Mouse (Mus musculus) limb, embryonic 11.5 days (tissue): ENCODE data around the gene Tbck. TPM values are rescaled to one million over a fixed set of nuclear protein-coding genes. Genes with fewer than 3 reads are reported as not detected.
A peak's percentile ranks its signal among the peaks of the same experiment; 100 is the strongest.

ENCODE experiments used
- ATAC-seq: fragments of 200-750 bp; cut with Nextera tagmentation; 2 replicates; pipeline ENCODE4 v1.8.0; 2017; ENCODE audit warnings: low read depth; ENCODE audit not compliant: insufficient number of reproducible peaks, low FRiP score, low TSS enrichment
- DNase-seq: peaks from one replicate; pipeline ENCODE4 v3.0.0-alpha.2; 2015; ENCODE audit warnings: low spot score
- H3K27ac ChIP-seq: fragments of 300-500 bp; sonication (generic); replicated peaks from 2 replicates; pipeline ENCODE4 v1.5.1; 2014; ENCODE audit warnings: low read depth, mild to moderate bottlenecking, low read length
- H3K27me3 ChIP-seq: fragments of 300-500 bp; sonication (generic); 2 replicates; pipeline ENCODE4 v1.6.1; 2014; ENCODE audit warnings: mild to moderate bottlenecking, low read length, mixed read lengths; ENCODE audit not compliant: control insufficient read depth, insufficient read depth
- H3K36me3 ChIP-seq: fragments of 300-500 bp; sonication (generic); 2 replicates; pipeline ENCODE4 v1.6.1; 2014; ENCODE audit warnings: mild to moderate bottlenecking, low read length, moderate library complexity, mixed read lengths; ENCODE audit not compliant: control insufficient read depth, insufficient read depth
- H3K4me1 ChIP-seq: fragments of 300-500 bp; sonication (generic); 2 replicates; pipeline ENCODE4 v1.6.1; 2014; ENCODE audit warnings: low read length, mixed read lengths; ENCODE audit not compliant: control insufficient read depth, insufficient read depth
- H3K4me2 ChIP-seq: fragments of 300-500 bp; sonication (generic); 2 replicates; pipeline ENCODE4 v1.6.1; 2014; ENCODE audit warnings: low read depth, mild to moderate bottlenecking, moderate library complexity; ENCODE audit not compliant: severe bottlenecking
- H3K4me3 ChIP-seq: fragments of 300-500 bp; sonication (generic); 2 replicates; pipeline ENCODE4 v1.5.1; 2014; ENCODE audit warnings: low read depth, low read length
- H3K9ac ChIP-seq: fragments of 300-500 bp; sonication (generic); 2 replicates; pipeline ENCODE4 v1.6.1; 2014; ENCODE audit warnings: mild to moderate bottlenecking, low read length
- H3K9me3 ChIP-seq: fragments of 300-500 bp; sonication (generic); 2 replicates; pipeline ENCODE4 v1.6.1; 2016; ENCODE audit warnings: low read length; ENCODE audit not compliant: control insufficient read depth
- WGBS: fragments of 180-500 bp; shearing (Covaris S2); extraction: QIAGEN DNeasy Blood & Tissue Kit; methylation state at CpG from one replicate; pipeline ENCODE4 v1.1.7; 2014; 5-methylcytosine and 5-hydroxymethylcytosine counted together
- polyA plus RNA-seq: library from polyadenylated mRNA; unstranded; fragments of >200 nt; fragmentation: Nextera tagmentation; extraction: Ambion mirVana; gene quantifications from 2 replicates; pipeline ENCODE4 v1.2.1, GENCODE M21; 2014

Tbck gene
- polyA plus RNA-seq = 22.4 and 23.5 TPM in 2 replicates

DNA sequence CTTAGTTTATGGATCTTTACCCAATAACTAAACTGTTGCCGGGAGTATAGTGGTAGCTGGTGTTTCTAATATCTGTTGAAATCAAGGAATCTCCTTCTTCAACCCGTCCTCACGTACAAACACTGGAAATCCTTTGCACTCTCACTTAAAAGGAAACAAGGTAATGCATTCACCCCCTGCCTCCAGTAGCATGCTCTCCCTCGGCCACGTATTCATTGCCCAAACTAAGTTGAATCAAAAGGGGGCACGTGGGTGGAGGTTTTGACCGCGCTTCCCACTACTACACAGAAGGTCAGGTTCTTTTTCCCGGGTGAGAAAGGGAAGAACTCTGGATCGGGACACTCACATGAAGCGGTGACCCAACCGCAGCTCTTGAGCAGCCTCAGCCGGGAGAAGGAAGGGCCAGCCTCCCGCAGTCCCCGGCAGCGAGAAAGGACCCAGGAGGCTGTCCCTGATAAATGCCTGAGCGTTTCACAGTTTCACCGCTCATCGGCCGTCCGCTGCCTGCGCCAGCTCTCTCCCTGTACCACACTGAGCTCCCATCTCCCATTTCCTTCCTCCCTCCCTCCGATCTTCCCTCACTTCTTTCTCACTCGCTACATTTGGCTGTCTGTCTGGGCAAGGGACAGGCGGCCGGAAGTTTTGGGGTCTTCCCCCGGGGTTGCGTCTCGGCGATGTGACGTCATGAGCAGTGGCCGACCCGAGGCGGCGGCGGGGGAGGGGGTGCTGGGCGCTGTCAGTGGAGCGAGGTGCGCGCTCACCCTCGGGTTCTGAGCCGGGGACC, at the start of gene Tbck:
Gene Tbck, plus strand, starts transcription at position 698 of the 784 bp plus-strand sequence.
- H3K4me1 ChIP-seq = peaks cover 3% of the 10 kb centered on the region; the same call in 1 of the 2 replicates
- no peaks in the 10 kb centered on the region for H3K27me3 ChIP-seq
- peak within 1 kb of the TSS; percentile 75 for H3K4me2 ChIP-seq
- ATAC-seq = peak; percentile 97
- peak; percentile 95 for DNase-seq
- peak within 1 kb of the TSS; percentile 75 for H3K4me3 ChIP-seq
- peaks cover 2% of the 10 kb centered on the region; the same call in 1 of the 2 replicates for H3K36me3 ChIP-seq
- under 1% methylated on average over 42 of the region's 42 CpGs for WGBS
- peak within 1 kb of the TSS; percentile 70 for H3K27ac ChIP-seq
- peak within 1 kb of the TSS; percentile 92 for H3K9ac ChIP-seq
- no peaks in the 10 kb centered on the region for H3K9me3 ChIP-seq

- Histone ChIP-seq H3K4me3 (no peak overlapping the region), H3K36me3 (no peaks in the 10 kb centered on the region), H3K27me3 (no peaks in the 10 kb centered on the region), H3K4me1 (no peaks in the 10 kb centered on the region), H3K27ac (no peak overlapping the region), H3K9ac (no peak overlapping the region), H3K9me3 (no peaks in the 10 kb centered on the region), H3K4me2 (no peak overlapping the region)
- DNase-seq (no peak), ATAC-seq (no peak)
- WGBS = 92% methylated on average over 3 of the region's 3 CpGs
These were observed 46.9 kb upstream of the Tbck start for GRCm38 (mm10) chr3:132637080-132637479.

- H3K27me3 ChIP-seq = no peaks in the 10 kb centered on the region
- no peaks in the 10 kb centered on the region for H3K36me3 ChIP-seq
- no peaks in the 10 kb centered on the region for H3K4me1 ChIP-seq
- ATAC-seq (no peak), DNase-seq (no peak)
- H3K27ac ChIP-seq = no peak overlapping the region
- no peaks in the 10 kb centered on the region for H3K9me3 ChIP-seq
- no peak overlapping the region for H3K4me2 ChIP-seq
- no peak overlapping the region for H3K9ac ChIP-seq
- 89% methylated on average over 4 of the region's 4 CpGs for WGBS
- H3K4me3 ChIP-seq = no peak overlapping the region
These were observed 39.9 kb upstream of the Tbck start for GRCm38 (mm10) chr3:132644071-132644470.

GRCm38 (mm10) chr3:132646814-132647213, 37.1 kb upstream of the Tbck start:
- H3K9me3 ChIP-seq = no peaks in the 10 kb centered on the region
- DNase-seq (no peak), ATAC-seq (no peak)
- no peak overlapping the region for H3K9ac ChIP-seq
- 48% methylated on average over 1 of the region's 1 CpGs for WGBS
- H3K4me1 ChIP-seq = no peaks in the 10 kb centered on the region
- H3K27ac ChIP-seq = no peak overlapping the region
- H3K36me3 ChIP-seq = no peaks in the 10 kb centered on the region
- no peak overlapping the region for H3K4me2 ChIP-seq
- H3K27me3 ChIP-seq = no peaks in the 10 kb centered on the region
- H3K4me3 ChIP-seq = no peak overlapping the region

GRCm38 (mm10) chr3:132649368-132649767, 34.6 kb upstream of the Tbck start:
- no peak overlapping the region for H3K4me3 ChIP-seq
- H3K27me3 ChIP-seq = no peaks in the 10 kb centered on the region
- no peaks in the 10 kb centered on the region for H3K4me1 ChIP-seq
- 90% methylated on average over 7 of the region's 7 CpGs for WGBS
- H3K4me2 ChIP-seq = no peak overlapping the region
- no peak overlapping the region for H3K9ac ChIP-seq
- DNase-seq = no peak
- no peak for ATAC-seq
- no peaks in the 10 kb centered on the region for H3K36me3 ChIP-seq
- no peaks in the 10 kb centered on the region for H3K9me3 ChIP-seq
- no peak overlapping the region for H3K27ac ChIP-seq

GRCm38 (mm10) chr3:132650191-132650590, 33.8 kb upstream of the Tbck start:
- Histone ChIP-seq H3K9me3 (no peaks in the 10 kb centered on the region), H3K4me1 (no peaks in the 10 kb centered on the region), H3K36me3 (no peaks in the 10 kb centered on the region), H3K27ac (no peak overlapping the region), H3K27me3 (no peaks in the 10 kb centered on the region), H3K4me3 (no peak overlapping the region), H3K4me2 (no peak overlapping the region), H3K9ac (no peak overlapping the region)
- DNase-seq (no peak), ATAC-seq (no peak)
- WGBS = 83% methylated on average over 5 of the region's 5 CpGs

GRCm38 (mm10) chr3:132651776-132652175, 32.2 kb upstream of the Tbck start:
- no peaks in the 10 kb centered on the region for H3K9me3 ChIP-seq
- H3K9ac ChIP-seq = no peak overlapping the region
- H3K4me3 ChIP-seq = no peak overlapping the region
- WGBS = 93% methylated on average over 3 of the region's 3 CpGs
- no peak overlapping the region for H3K4me2 ChIP-seq
- no peaks in the 10 kb centered on the region for H3K36me3 ChIP-seq
- no peak for ATAC-seq
- H3K27ac ChIP-seq = no peak overlapping the region
- DNase-seq = no peak
- H3K27me3 ChIP-seq = no peaks in the 10 kb centered on the region
- H3K4me1 ChIP-seq = no peaks in the 10 kb centered on the region

- Histone ChIP-seq H3K9ac (no peak overlapping the region), H3K9me3 (no peaks in the 10 kb centered on the region), H3K36me3 (peaks cover under 1% of the 10 kb centered on the region; the same call in 1 of the 2 replicates), H3K27ac (no peak overlapping the region), H3K4me3 (no peak overlapping the region), H3K4me2 (no peak overlapping the region), H3K4me1 (no peaks in the 10 kb centered on the region), H3K27me3 (no peaks in the 10 kb centered on the region)
- WGBS = 87% methylated on average over 7 of the region's 7 CpGs
- DNase-seq (no peak), ATAC-seq (no peak)
These were observed 30.0 kb upstream of the Tbck start for GRCm38 (mm10) chr3:132653959-132654358.
